Mouse (Mus musculus): Measurements from ENCODE around the gene 9030025P20Rik. TPM values are rescaled to one million over a fixed set of nuclear protein-coding genes. Genes with fewer than 3 reads are reported as not detected.
"Not testable (repeated sequence)": the region's sequence is repeated elsewhere in the genome, so short reads cannot be mapped to it uniquely, and the experiment has no call there.

The 9030025P20Rik gene
- polyA plus RNA-seq, 2 experiments from 2014 or later: 43.4 to 66.1 TPM

DNA sequence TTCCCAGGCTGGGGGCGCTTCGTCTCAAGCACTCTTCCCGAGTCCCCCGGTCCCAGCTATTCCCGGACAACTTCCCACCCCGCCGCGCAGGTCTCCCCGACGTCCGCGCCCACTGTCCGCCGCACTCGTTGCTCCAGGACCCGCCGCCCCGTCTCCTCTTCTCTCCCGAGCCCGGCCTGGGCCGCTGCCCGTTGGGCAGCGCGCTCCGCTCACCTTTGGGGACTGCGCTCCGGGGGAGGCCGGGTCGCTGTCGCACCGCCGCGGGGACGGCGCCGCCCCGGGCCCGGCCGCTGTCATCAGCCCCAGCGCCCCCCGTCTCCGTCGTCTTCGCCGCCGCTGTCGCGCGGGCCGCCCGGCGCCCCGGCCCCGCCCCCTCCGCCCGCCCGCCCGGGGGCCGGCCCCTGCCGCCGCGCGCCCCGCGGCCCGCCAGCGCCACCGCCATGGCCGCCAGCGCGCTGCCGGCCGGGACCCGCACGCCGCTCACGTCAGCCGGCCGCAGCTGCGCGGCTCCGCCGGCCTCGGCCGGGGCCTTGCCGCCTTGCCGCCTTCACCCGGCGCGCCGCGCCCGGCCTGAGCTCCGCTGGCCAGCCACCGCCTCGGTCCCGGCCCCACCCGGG lies 14.4 kb downstream of the 9030025P20Rik start:
- ATAC-seq: peak; percentile 64

DNA sequence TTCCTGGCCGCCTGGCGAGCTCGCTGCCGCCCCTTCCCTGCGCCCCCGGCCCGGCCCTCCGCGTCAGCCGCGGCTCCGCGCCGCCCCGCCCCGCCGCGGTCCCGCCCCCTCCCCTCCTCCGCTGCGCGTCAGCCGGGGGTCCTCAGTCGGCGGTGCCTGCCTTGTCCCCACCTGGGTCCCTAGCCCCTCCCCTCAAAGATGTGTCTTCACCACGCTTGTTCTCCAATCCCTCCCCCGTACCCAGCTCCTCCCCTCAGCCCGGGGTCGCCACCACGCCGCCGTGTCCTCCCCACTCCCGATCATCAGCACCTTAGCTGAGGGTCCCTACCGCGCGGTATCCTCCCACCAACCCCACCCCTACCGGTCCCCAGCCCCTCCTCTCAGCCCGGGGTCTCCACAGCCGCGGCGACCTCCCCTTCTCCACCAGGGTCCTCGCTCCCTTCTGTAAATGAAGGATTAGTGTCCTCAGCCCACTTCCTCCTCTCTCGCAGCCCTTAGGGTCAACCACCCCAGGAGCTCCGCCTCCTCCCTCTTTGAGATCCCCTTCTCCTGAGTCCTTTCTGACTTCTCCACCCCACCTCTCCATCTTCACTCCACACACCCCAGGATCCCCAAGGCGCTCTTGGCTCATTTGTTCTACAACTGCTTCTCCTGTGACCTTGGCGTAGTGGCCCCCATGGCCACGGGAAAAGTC lies 15.0 kb downstream of the 9030025P20Rik start:
- ATAC-seq: peak; percentile 43

DNA sequence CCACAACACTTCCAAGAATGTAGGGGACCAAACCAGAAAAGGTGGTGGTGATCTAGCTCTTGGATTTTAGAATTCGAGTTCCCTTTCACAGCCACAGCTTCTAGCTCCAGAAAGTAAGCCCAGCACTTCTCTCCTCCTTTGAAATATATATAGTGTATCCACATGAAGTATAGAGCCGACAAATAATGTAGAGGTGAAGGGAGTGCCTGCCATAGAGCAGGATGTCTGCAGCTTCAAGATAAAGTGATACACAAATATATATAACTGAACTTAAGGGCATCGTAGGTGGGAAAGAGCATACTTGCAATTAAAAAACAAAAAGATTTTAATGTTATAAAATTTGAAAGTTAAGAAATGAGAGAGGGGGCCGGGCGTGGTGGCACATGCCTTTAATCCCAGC lies 15.9 kb downstream of the 9030025P20Rik start:
- not testable (repeated sequence) for ATAC-seq

GRCm38 (mm10) chr17:15000047-15000446 lies 21.8 kb downstream of the 9030025P20Rik start:
- ATAC-seq: not testable (repeated sequence)

DNA sequence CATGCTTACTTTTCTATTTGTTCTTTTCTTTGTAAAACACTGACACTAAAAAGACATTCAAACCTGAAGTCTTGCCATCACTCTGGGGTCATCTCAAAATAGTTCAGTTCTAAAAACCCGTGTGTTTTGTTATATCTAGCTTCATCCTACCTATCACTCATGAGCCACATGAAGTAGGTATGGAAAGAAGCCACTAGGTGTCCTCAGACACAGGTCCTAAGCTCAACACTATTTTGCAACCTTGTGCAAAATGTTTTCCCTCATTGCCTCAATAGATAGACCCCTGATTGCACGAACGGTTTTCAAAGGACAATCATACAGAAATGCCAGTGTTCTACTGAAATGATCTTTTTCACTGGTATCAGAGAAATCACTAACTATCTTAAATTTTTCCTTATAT lies 30.8 kb downstream of the 9030025P20Rik start:
- peak; percentile 64 for ATAC-seq

- ATAC-seq: peak; percentile 92
Measured at GRCm38 (mm10) chr17:15009706-15010413, 31.6 kb downstream of the 9030025P20Rik start, which contains the start of gene Gm3435. Gene Gm3435 (plus strand): TSS chr17:15010176.

- ATAC-seq: not testable (repeated sequence)
Measured at GRCm38 (mm10) chr17:15021503-15022220, 43.4 kb downstream of the 9030025P20Rik start.

DNA sequence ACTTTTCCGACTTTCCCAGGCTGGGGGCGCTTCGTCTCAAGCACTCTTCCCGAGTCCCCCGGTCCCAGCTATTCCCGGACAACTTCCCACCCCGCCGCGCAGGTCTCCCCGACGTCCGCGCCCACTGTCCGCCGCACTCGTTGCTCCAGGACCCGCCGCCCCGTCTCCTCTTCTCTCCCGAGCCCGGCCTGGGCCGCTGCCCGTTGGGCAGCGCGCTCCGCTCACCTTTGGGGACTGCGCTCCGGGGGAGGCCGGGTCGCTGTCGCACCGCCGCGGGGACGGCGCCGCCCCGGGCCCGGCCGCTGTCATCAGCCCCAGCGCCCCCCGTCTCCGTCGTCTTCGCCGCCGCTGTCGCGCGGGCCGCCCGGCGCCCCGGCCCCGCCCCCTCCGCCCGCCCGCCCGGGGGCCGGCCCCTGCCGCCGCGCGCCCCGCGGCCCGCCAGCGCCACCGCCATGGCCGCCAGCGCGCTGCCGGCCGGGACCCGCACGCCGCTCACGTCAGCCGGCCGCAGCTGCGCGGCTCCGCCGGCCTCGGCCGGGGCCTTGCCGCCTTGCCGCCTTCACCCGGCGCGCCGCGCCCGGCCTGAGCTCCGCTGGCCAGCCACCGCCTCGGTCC lies 45.7 kb downstream of the 9030025P20Rik start:
- ATAC-seq: peak; percentile 57

- peak; percentile 55 for ATAC-seq
Measured at GRCm38 (mm10) chr17:15024502-15025193, 46.4 kb downstream of the 9030025P20Rik start.

GRCm38 (mm10) chr17:15025513-15025912 lies 47.2 kb downstream of the 9030025P20Rik start:
- ATAC-seq: not testable (repeated sequence)

DNA sequence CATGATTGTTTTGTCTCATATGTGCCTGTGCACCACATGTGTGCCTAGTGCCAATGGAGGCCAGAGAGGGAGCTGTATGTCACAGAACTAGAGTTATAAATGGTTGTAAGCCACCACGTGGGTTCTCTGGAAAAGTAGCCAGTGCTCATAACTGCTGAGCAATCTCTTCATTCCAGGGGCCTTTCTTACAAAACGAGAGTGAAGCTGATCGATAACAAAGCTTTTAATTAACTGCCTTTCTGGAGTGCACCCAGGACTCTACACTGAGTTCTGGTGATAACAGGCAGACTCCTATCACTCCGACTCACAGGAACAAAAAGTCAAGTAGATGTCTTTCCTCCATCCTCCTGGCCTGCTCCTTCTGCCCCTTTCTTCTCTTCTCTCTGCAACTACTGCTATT lies 53.1 kb downstream of the 9030025P20Rik start:
- ATAC-seq: not testable (repeated sequence)

GRCm38 (mm10) chr17:15040455-15040854 lies 62.2 kb downstream of the 9030025P20Rik start:
- ATAC-seq: peak; percentile 70

Other genes starting within 250 kb of the 9030025P20Rik start
- under 1 TPM in 1 of 2 experiments, not detected in 1; 0.57 TPM for gene Wdr27, start 35.3 kb upstream of the 9030025P20Rik start, polyA plus RNA-seq (2017; shearing (Covaris generic))
- gene 1600012H06Rik, start 35.3 kb upstream of the 9030025P20Rik start, polyA plus RNA-seq (2017; shearing (Covaris generic)): 10 to 100 TPM; 18.3 to 19.1 TPM
- gene Phf10, start 17.2 kb upstream of the 9030025P20Rik start, polyA plus RNA-seq (2017; shearing (Covaris generic)): 10 to 100 TPM; 12.0 to 15.2 TPM
- 1 to 10 TPM; 3.1 to 3.3 TPM for gene Gm3417, start 322 bp downstream of the 9030025P20Rik start, polyA plus RNA-seq (2017; shearing (Covaris generic))
- gene Gm3435, start 31.7 kb downstream of the 9030025P20Rik start, polyA plus RNA-seq (2017; shearing (Covaris generic)): 10 to 100 TPM in 1 of 2 experiments, 1 to 10 TPM in 1; 5.6 to 10.9 TPM
- 100 to 1,000 TPM; 102 to 158 TPM for gene Ermard, start 62.7 kb downstream of the 9030025P20Rik start, polyA plus RNA-seq (2017; shearing (Covaris generic))
- 1 to 10 TPM in 1 of 2 experiments, not detected in 1; 5.5 TPM for gene Tcte3, start 63.0 kb downstream of the 9030025P20Rik start, polyA plus RNA-seq (2017; shearing (Covaris generic))
- 1 to 10 TPM; 2.1 to 4.7 TPM for gene Gm3448, start 63.1 kb downstream of the 9030025P20Rik start, polyA plus RNA-seq (2017; shearing (Covaris generic))

Data from activated CD4-positive, CD25-positive, alpha-beta regulatory T cell, adult 4 months (primary cell).